Mouse (Mus musculus): ENCODE results near the gene Acot8.

Acot8 gene

GRCm38 (mm10) chr2:164757841-164758240 lies 46.8 kb downstream of the Acot8 start:
- DNase-seq (ENCODE audit: inconsistent ontology term): no peak

GRCm38 (mm10) chr2:164754800-164755199 lies 49.9 kb downstream of the Acot8 start:
- no peak for DNase-seq (ENCODE audit: inconsistent ontology term)

- DNase-seq (ENCODE audit: inconsistent ontology term): no peak
Measured at GRCm38 (mm10) chr2:164754105-164754504, 50.6 kb downstream of the Acot8 start.

GRCm38 (mm10) chr2:164752454-164752853 lies 52.2 kb downstream of the Acot8 start:
- DNase-seq (ENCODE audit: inconsistent ontology term): no peak

- DNase-seq (ENCODE audit: inconsistent ontology term): peak; percentile 82
Measured at GRCm38 (mm10) chr2:164748991-164749390, 55.7 kb downstream of the Acot8 start.

- DNase-seq (ENCODE audit: inconsistent ontology term): no peak
Measured at GRCm38 (mm10) chr2:164748191-164748590, 56.5 kb downstream of the Acot8 start.

- no peak for DNase-seq (ENCODE audit: inconsistent ontology term)
Measured at GRCm38 (mm10) chr2:164746693-164747092, 58.0 kb downstream of the Acot8 start.

GRCm38 (mm10) chr2:164745843-164746479 lies 58.7 kb downstream of the Acot8 start, which contains the start of the genes Wfdc3 and Dnttip1:
Wfdc3 (minus strand) TSS chr2:164745931.
Dnttip1 (plus strand) TSS chr2:164745983.
- peak; percentile 94 for DNase-seq (ENCODE audit: inconsistent ontology term)

GRCm38 (mm10) chr2:164744987-164745386 lies 59.7 kb downstream of the Acot8 start:
- DNase-seq (ENCODE audit: inconsistent ontology term): no peak

Data from Muller cell, postnatal 12 days (primary cell).